Mouse (Mus musculus) brain, adult 10 weeks (tissue): ENCODE results near the gene Prpf19. TPM values are rescaled to one million over a fixed set of nuclear protein-coding genes. Genes with fewer than 3 reads are reported as not detected.

ENCODE experiments used
- polyA plus RNA-seq: library from polyadenylated mRNA; stranded (reverse); fragments of 350-450 nt; fragmentation: Illumina TruSeq; extraction: RNeasy Lipid Tissue Mini Kit (QIAGEN cat#74804); gene quantifications from one replicate; pipeline ENCODE4 v1.2.3, GENCODE M21; 2015; ENCODE audit warnings: low read depth, low replicate concordance

The Prpf19 gene
- polyA plus RNA-seq = 231 TPM

GRCm38 (mm10) chr19:10895016-10895528, at the start of gene Prpf19:
Prpf19 (plus strand) TSS chr19:10895231.

GRCm38 (mm10) chr19:10869886-10870527, 25.0 kb upstream of the Prpf19 start, which contains the start of gene Tmem132a:
Tmem132a (minus strand) TSS chr19:10869940.

GRCm38 (mm10) chr19:10881426-10882154, 13.4 kb upstream of the Prpf19 start, which contains the start of gene Tmem109:
Tmem109 (minus strand) TSS chr19:10882001.

GRCm38 (mm10) chr19:10920532-10920931, 25.5 kb downstream of the Prpf19 start, which contains the start of gene Zp1:
Zp1 (minus strand) TSS chr19:10920632.

GRCm38 (mm10) chr19:10937110-10937563, 42.1 kb downstream of the Prpf19 start, which contains the start of gene Ptgdr2:
Ptgdr2 (plus strand) TSS chr19:10937160.

GRCm38 (mm10) chr19:10949112-10949511, 54.1 kb downstream of the Prpf19 start, which contains the start of gene Ccdc86:
Ccdc86 (minus strand) TSS chr19:10949266.

Other genes with a start within 250 kb of the Prpf19 start
- gene Pga5, start 217.2 kb upstream of the Prpf19 start, polyA plus RNA-seq = not detected
- 20.6 TPM for gene Vps37c, start 206.5 kb upstream of the Prpf19 start, polyA plus RNA-seq
- 0.19 TPM for gene Cd5, start 156.2 kb upstream of the Prpf19 start, polyA plus RNA-seq
- gene Cd6, start 65.2 kb upstream of the Prpf19 start, polyA plus RNA-seq = 3.3 TPM
- 1.3 TPM for gene Slc15a3, start 55.5 kb upstream of the Prpf19 start, polyA plus RNA-seq
- 126 TPM for gene Tmem132a, start 25.3 kb upstream of the Prpf19 start, polyA plus RNA-seq
- gene Tmem109, start 13.2 kb upstream of the Prpf19 start, polyA plus RNA-seq = 42.7 TPM
- gene Zp1, start 25.4 kb downstream of the Prpf19 start, polyA plus RNA-seq = not detected
- not detected for gene Ptgdr2, start 41.9 kb downstream of the Prpf19 start, polyA plus RNA-seq
- 6.3 TPM for gene Ccdc86, start 54.0 kb downstream of the Prpf19 start, polyA plus RNA-seq
- not detected for gene Ms4a10, start 79.4 kb downstream of the Prpf19 start, polyA plus RNA-seq
- gene Ms4a15, start 98.0 kb downstream of the Prpf19 start, polyA plus RNA-seq = not detected
- not detected for gene Ms4a18, start 122.8 kb downstream of the Prpf19 start, polyA plus RNA-seq
- not detected for gene Ms4a8a, start 185.9 kb downstream of the Prpf19 start, polyA plus RNA-seq
- not detected for gene 1700017D01Rik, start 235.6 kb downstream of the Prpf19 start, polyA plus RNA-seq